Mouse (Mus musculus) embryonic facial prominence, embryonic 13.5 days (tissue): ENCODE measurements around the gene Bhlha15. TPM values are rescaled to one million over a fixed set of nuclear protein-coding genes. Genes with fewer than 3 reads are reported as not detected.
A peak's percentile ranks its signal among the peaks of the same experiment; 100 is the strongest.

Source experiments
- ATAC-seq: fragments of 200-750 bp; cut with Nextera tagmentation; 2 replicates; pipeline ENCODE4 v1.8.0; 2017; ENCODE audit warnings: low read depth; ENCODE audit not compliant: insufficient number of reproducible peaks, insufficient read depth, low FRiP score, low TSS enrichment
- H3K27ac ChIP-seq: fragments of 300-500 bp; sonication (generic); 2 replicates; pipeline ENCODE4 v1.5.1; 2015; ENCODE audit warnings: moderate library complexity, mild to moderate bottlenecking, inconsistent platforms
- H3K27me3 ChIP-seq: fragments of 300-500 bp; sonication (generic); 2 replicates; pipeline ENCODE4 v1.6.1; 2015; ENCODE audit warnings: mild to moderate bottlenecking, inconsistent platforms
- H3K36me3 ChIP-seq: fragments of 300-500 bp; sonication (generic); 2 replicates; pipeline ENCODE4 v1.6.1; 2015; ENCODE audit warnings: mild to moderate bottlenecking, inconsistent platforms
- H3K4me1 ChIP-seq: fragments of 300-500 bp; sonication (generic); 2 replicates; pipeline ENCODE4 v1.6.1; 2015; ENCODE audit warnings: inconsistent platforms
- H3K4me2 ChIP-seq: fragments of 300-500 bp; sonication (generic); 2 replicates; pipeline ENCODE4 v1.6.1; 2015; ENCODE audit warnings: moderate library complexity, mild to moderate bottlenecking, inconsistent platforms
- H3K4me3 ChIP-seq: fragments of 300-500 bp; sonication (generic); 2 replicates; pipeline ENCODE4 v1.5.1; 2015; ENCODE audit warnings: mild to moderate bottlenecking, inconsistent platforms
- H3K9ac ChIP-seq: fragments of 300-500 bp; sonication (generic); 2 replicates; pipeline ENCODE4 v1.6.1; 2015; ENCODE audit warnings: mild to moderate bottlenecking, inconsistent platforms
- H3K9me3 ChIP-seq: fragments of 300-500 bp; sonication (generic); 2 replicates; pipeline ENCODE4 v1.6.1; 2016; ENCODE audit warnings: inconsistent platforms
- WGBS: fragments of 180-500 bp; shearing (Covaris S2); methylation state at CpG from one replicate; pipeline ENCODE4 v1.1.7; 2015; ENCODE audit warnings: mixed read lengths; 5-methylcytosine and 5-hydroxymethylcytosine counted together
- polyA plus RNA-seq: library from polyadenylated mRNA; unstranded; fragments of >200 nt; fragmentation: Nextera tagmentation; extraction: Ambion mirVana; gene quantifications from 2 replicates; pipeline ENCODE4 v1.2.1, GENCODE M21; 2015

The Bhlha15 gene
- polyA plus RNA-seq, 1 experiment from 2014 or later, result 0.52 TPM

GRCm38 (mm10) chr5:144169275-144169975 lies 20.7 kb upstream of the Bhlha15 start:
- no peak overlapping the region for H3K4me2 ChIP-seq
- no peak for ATAC-seq
- 81% methylated on average over 8 of the region's 8 CpGs for whole genome bisulfite sequencing
- peaks cover 5% of the 10 kb centered on the region; the same call in 1 of the 2 replicates for H3K4me1 ChIP-seq
- H3K36me3 ChIP-seq, result peaks cover 67% of the 10 kb centered on the region
- no peak overlapping the region for H3K4me3 ChIP-seq
- no peaks in the 10 kb centered on the region for H3K9me3 ChIP-seq
- no peak overlapping the region for H3K9ac ChIP-seq
- peak overlapping the region; percentile 33; the same call in 1 of the 2 replicates for H3K27ac ChIP-seq
- H3K27me3 ChIP-seq, result no peaks in the 10 kb centered on the region

GRCm38 (mm10) chr5:144173648-144174047 lies 16.4 kb upstream of the Bhlha15 start:
- H3K36me3 ChIP-seq, result peaks cover 87% of the 10 kb centered on the region
- no peak overlapping the region for H3K27ac ChIP-seq
- H3K27me3 ChIP-seq, result no peaks in the 10 kb centered on the region
- H3K4me1 ChIP-seq, result no peaks in the 10 kb centered on the region
- H3K9ac ChIP-seq, result no peak overlapping the region
- H3K4me2 ChIP-seq, result no peak overlapping the region
- no peak for ATAC-seq
- H3K9me3 ChIP-seq, result no peaks in the 10 kb centered on the region
- 96% methylated on average over 18 of the region's 18 CpGs for WGBS
- H3K4me3 ChIP-seq, result no peak overlapping the region

GRCm38 (mm10) chr5:144178216-144178615 lies 11.9 kb upstream of the Bhlha15 start:
- peaks cover 72% of the 10 kb centered on the region for H3K36me3 ChIP-seq
- no peak overlapping the region for H3K4me2 ChIP-seq
- no peaks in the 10 kb centered on the region for H3K9me3 ChIP-seq
- no peak overlapping the region for H3K27ac ChIP-seq
- H3K9ac ChIP-seq, result no peak overlapping the region
- H3K27me3 ChIP-seq, result no peaks in the 10 kb centered on the region
- no peak overlapping the region for H3K4me3 ChIP-seq
- WGBS, result 72% methylated on average over 6 of the region's 6 CpGs
- H3K4me1 ChIP-seq, result no peaks in the 10 kb centered on the region
- ATAC-seq, result no peak

GRCm38 (mm10) chr5:144181249-144181648 lies 8.8 kb upstream of the Bhlha15 start:
- no peak overlapping the region for H3K27ac ChIP-seq
- no peak for ATAC-seq
- no peaks in the 10 kb centered on the region for H3K27me3 ChIP-seq
- H3K9ac ChIP-seq, result no peak overlapping the region
- H3K4me1 ChIP-seq, result no peaks in the 10 kb centered on the region
- H3K4me2 ChIP-seq, result no peak overlapping the region
- H3K4me3 ChIP-seq, result no peak overlapping the region
- H3K9me3 ChIP-seq, result no peaks in the 10 kb centered on the region
- WGBS, result 96% methylated on average over 7 of the region's 7 CpGs
- peaks cover 60% of the 10 kb centered on the region for H3K36me3 ChIP-seq

- Histone ChIP-seq H3K27me3 (no peaks in the 10 kb centered on the region), H3K27ac (no peak overlapping the region), H3K4me1 (no peaks in the 10 kb centered on the region), H3K9me3 (no peaks in the 10 kb centered on the region), H3K36me3 (peaks cover 49% of the 10 kb centered on the region), H3K9ac (no peak overlapping the region), H3K4me2 (no peak overlapping the region), H3K4me3 (no peak overlapping the region)
- 79% methylated on average over 20 of the region's 20 CpGs for WGBS
- ATAC-seq, result no peak
These were observed 7.4 kb upstream of the Bhlha15 start for GRCm38 (mm10) chr5:144182542-144183247.

GRCm38 (mm10) chr5:144183248-144183559 lies 6.9 kb upstream of the Bhlha15 start:
- H3K27ac ChIP-seq, result no peak overlapping the region
- peaks cover 44% of the 10 kb centered on the region for H3K36me3 ChIP-seq
- H3K4me2 ChIP-seq, result no peak overlapping the region
- H3K27me3 ChIP-seq, result no peaks in the 10 kb centered on the region
- no peak for ATAC-seq
- no peak overlapping the region for H3K4me3 ChIP-seq
- H3K4me1 ChIP-seq, result no peaks in the 10 kb centered on the region
- H3K9me3 ChIP-seq, result no peaks in the 10 kb centered on the region
- H3K9ac ChIP-seq, result no peak overlapping the region
- 87% methylated on average over 8 of the region's 8 CpGs for WGBS

GRCm38 (mm10) chr5:144183647-144184335 lies 6.3 kb upstream of the Bhlha15 start:
- no peak overlapping the region for H3K9ac ChIP-seq
- no peaks in the 10 kb centered on the region for H3K27me3 ChIP-seq
- WGBS, result 78% methylated on average over 7 of the region's 7 CpGs
- H3K4me2 ChIP-seq, result no peak overlapping the region
- ATAC-seq, result no peak
- H3K4me1 ChIP-seq, result no peaks in the 10 kb centered on the region
- no peak overlapping the region for H3K4me3 ChIP-seq
- peaks cover 39% of the 10 kb centered on the region for H3K36me3 ChIP-seq
- H3K9me3 ChIP-seq, result no peaks in the 10 kb centered on the region
- H3K27ac ChIP-seq, result no peak overlapping the region

GRCm38 (mm10) chr5:144184350-144185045 lies 5.6 kb upstream of the Bhlha15 start:
- WGBS, result 92% methylated on average over 21 of the region's 21 CpGs
- H3K9me3 ChIP-seq, result no peaks in the 10 kb centered on the region
- H3K36me3 ChIP-seq, result peaks cover 34% of the 10 kb centered on the region
- H3K27ac ChIP-seq, result no peak overlapping the region
- H3K4me1 ChIP-seq, result no peaks in the 10 kb centered on the region; the same call in 1 of the 2 replicates
- H3K9ac ChIP-seq, result no peak overlapping the region
- no peak overlapping the region for H3K4me2 ChIP-seq
- ATAC-seq, result no peak
- no peak overlapping the region for H3K4me3 ChIP-seq
- no peaks in the 10 kb centered on the region for H3K27me3 ChIP-seq

- 74% methylated on average over 6 of the region's 6 CpGs for WGBS
- Histone ChIP-seq H3K4me1 (peaks cover 10% of the 10 kb centered on the region), H3K4me3 (no peak overlapping the region), H3K4me2 (no peak overlapping the region), H3K9me3 (no peaks in the 10 kb centered on the region), H3K36me3 (peaks cover 18% of the 10 kb centered on the region), H3K27ac (no peak overlapping the region), H3K27me3 (no peaks in the 10 kb centered on the region), H3K9ac (no peak overlapping the region)
- no peak for ATAC-seq
These were observed 1.7 kb upstream of the Bhlha15 start for GRCm38 (mm10) chr5:144188422-144188821.

GRCm38 (mm10) chr5:144189327-144189726 lies 759 bp upstream of the Bhlha15 start:
- H3K4me2 ChIP-seq, result no peak overlapping the region
- 74% methylated on average over 7 of the region's 7 CpGs for WGBS

GRCm38 (mm10) chr5:144191026-144191425 lies 940 bp downstream of the Bhlha15 start:
- no peak overlapping the region for H3K9ac ChIP-seq
- no peaks in the 10 kb centered on the region for H3K27me3 ChIP-seq
- no peak overlapping the region for H3K4me3 ChIP-seq
- no peaks in the 10 kb centered on the region for H3K9me3 ChIP-seq
- WGBS, result 48% methylated on average over 23 of the region's 23 CpGs
- no peak for ATAC-seq
- no peak overlapping the region for H3K4me2 ChIP-seq
- H3K27ac ChIP-seq, result no peak overlapping the region
- peaks cover 5% of the 10 kb centered on the region for H3K36me3 ChIP-seq
- peaks cover 10% of the 10 kb centered on the region for H3K4me1 ChIP-seq

More at GRCm38 (mm10) chr5:144189327-144189726, 759 bp upstream of the Bhlha15 start:
- H3K27ac ChIP-seq, result no peak overlapping the region
- peaks cover 10% of the 10 kb centered on the region for H3K4me1 ChIP-seq
- H3K9ac ChIP-seq, result 0 out of 2 replicates have a peak overlapping the region, but pooled peaks have one; percentile 59
- no peak for ATAC-seq
- H3K4me3 ChIP-seq, result no peak overlapping the region
- no peaks in the 10 kb centered on the region for H3K9me3 ChIP-seq
- H3K36me3 ChIP-seq, result peaks cover 18% of the 10 kb centered on the region
- H3K27me3 ChIP-seq, result no peaks in the 10 kb centered on the region
